Mouse (Mus musculus): ENCODE results near the gene Prmt8. TPM values are rescaled to one million over a fixed set of nuclear protein-coding genes. Genes with fewer than 3 reads are reported as not detected.

Gene Prmt8
- polyA plus RNA-seq, 1 experiment from 2014 or later, result not detected

DNA sequence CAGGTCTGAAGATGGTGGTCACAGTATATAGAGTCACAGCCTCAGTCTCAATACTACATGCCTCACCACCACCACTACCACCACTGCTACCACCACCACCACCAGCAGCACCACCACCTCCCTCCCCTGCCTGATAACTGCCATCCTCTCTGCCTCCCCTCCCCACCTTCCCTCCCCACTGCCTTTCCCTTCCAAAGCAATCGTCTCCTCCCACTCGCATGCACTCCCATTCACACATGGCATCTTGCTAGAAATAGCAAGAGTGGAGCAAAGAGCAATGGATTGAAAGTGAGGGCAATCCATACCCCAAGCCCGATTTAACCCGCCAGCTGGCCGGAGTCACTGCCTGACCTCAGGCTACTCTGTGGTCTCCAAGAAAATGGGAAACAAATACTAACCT lies 3.7 kb downstream of the Prmt8 start:
- 35% methylated on average over 5 of the region's 5 CpGs for WGBS (ENCODE audit: insufficient replicate concordance)
- no peak overlapping the region for H3K9ac ChIP-seq
- H3K36me3 ChIP-seq (replicated peaks), result no peaks in the 10 kb centered on the region
- H3K27ac ChIP-seq (replicated peaks), result no peak overlapping the region
- peaks cover 61% of the 10 kb centered on the region for H3K27me3 ChIP-seq
- no peaks in the 10 kb centered on the region for H3K9me3 ChIP-seq (replicated peaks)
- no peak for ATAC-seq (ENCODE audit: insufficient read depth)
- no peak overlapping the region for H3K4me3 ChIP-seq (replicated peaks)
- no peak overlapping the region for H3K4me2 ChIP-seq
- H3K4me1 ChIP-seq (replicated peaks), result no peaks in the 10 kb centered on the region

DNA sequence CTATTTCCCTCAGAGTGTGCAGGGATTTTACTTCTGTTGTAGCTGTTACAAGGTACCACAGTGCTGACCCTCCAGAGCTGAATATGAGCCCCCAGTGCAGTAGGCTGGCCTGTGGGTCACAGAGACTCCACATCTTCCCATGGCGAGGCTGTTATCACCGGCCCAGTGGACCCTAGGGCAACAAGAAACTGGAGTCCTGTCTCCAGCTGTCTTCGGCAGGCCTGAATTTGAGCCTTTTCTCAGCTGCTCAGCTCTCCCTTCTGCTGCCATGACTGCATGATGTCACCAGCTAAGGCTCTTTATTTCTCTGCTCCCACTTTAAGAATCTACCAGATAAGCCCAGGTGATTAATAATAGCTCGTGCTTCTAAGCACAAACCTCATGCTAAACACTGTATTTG lies 11.0 kb downstream of the Prmt8 start:
- Histone ChIP-seq H3K9ac (no peak overlapping the region), H3K4me2 (no peak overlapping the region), H3K27me3 (no peaks in the 10 kb centered on the region; the same call in 1 of the 2 replicates), H3K4me3 (replicated peaks) (no peak overlapping the region), H3K36me3 (replicated peaks) (no peaks in the 10 kb centered on the region), H3K27ac (replicated peaks) (no peak overlapping the region), H3K4me1 (replicated peaks) (no peaks in the 10 kb centered on the region), H3K9me3 (replicated peaks) (no peaks in the 10 kb centered on the region)
- ATAC-seq (ENCODE audit: insufficient read depth), result no peak
- 51% methylated on average over 4 of the region's 4 CpGs for WGBS (ENCODE audit: insufficient replicate concordance)

DNA sequence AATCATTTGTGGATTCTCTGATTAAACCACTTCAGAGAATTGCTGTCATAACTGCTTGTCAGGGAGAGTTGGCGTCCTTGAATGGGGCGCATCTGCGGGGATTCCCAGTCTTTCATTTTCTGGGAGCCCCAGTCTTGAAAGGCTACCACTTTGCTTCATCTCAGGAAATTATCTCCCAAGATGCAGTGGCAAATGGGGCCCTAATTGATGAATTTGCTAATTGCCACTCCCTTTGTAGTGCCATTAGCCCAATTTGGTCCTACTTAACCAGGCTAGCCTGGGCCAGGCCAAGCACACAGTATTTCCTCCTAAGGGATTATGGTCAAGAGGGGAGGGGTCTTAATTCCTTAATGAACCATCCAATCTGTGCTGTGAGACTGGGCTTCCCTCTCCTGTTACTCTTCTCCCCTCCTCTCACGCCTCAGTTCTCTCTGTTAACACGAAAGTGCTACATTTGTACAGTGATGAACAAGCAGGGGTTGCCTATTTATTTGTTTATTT lies 11.6 kb downstream of the Prmt8 start:
- Histone ChIP-seq H3K36me3 (replicated peaks) (no peaks in the 10 kb centered on the region), H3K4me1 (replicated peaks) (no peaks in the 10 kb centered on the region), H3K27me3 (no peaks in the 10 kb centered on the region; the same call in 1 of the 2 replicates), H3K4me3 (replicated peaks) (no peak overlapping the region), H3K9ac (no peak overlapping the region), H3K4me2 (no peak overlapping the region), H3K27ac (replicated peaks) (no peak overlapping the region), H3K9me3 (replicated peaks) (no peaks in the 10 kb centered on the region)
- ATAC-seq (ENCODE audit: insufficient read depth), result no peak
- WGBS (ENCODE audit: insufficient replicate concordance), result 66% methylated on average over 5 of the region's 5 CpGs

DNA sequence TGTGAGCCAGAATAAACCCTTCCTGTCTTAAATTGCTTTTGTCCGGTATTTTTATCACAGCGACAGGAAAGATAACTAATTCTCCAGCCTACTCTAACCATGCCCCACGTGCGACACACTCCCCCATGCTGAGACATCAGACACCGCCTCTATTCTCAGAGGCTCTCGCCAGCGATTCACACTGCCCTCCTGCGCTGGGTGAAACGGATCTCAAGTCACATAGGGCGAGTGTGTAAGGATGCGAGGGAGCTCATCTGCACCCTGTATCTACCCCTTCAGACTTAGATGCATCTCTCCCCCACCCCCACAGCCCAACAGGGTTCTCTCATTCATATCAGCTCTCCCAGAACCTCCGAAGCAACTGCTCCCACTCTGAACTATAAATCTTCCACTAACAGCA lies 12.4 kb downstream of the Prmt8 start:
- no peak overlapping the region for H3K9ac ChIP-seq
- no peaks in the 10 kb centered on the region for H3K9me3 ChIP-seq (replicated peaks)
- H3K36me3 ChIP-seq (replicated peaks), result no peaks in the 10 kb centered on the region
- H3K4me2 ChIP-seq, result no peak overlapping the region
- H3K27ac ChIP-seq (replicated peaks), result no peak overlapping the region
- no peaks in the 10 kb centered on the region; the same call in 1 of the 2 replicates for H3K27me3 ChIP-seq
- H3K4me1 ChIP-seq (replicated peaks), result no peaks in the 10 kb centered on the region
- no peak for ATAC-seq (ENCODE audit: insufficient read depth)
- H3K4me3 ChIP-seq (replicated peaks), result no peak overlapping the region
- 42% methylated on average over 12 of the region's 12 CpGs for WGBS (ENCODE audit: insufficient replicate concordance)

DNA sequence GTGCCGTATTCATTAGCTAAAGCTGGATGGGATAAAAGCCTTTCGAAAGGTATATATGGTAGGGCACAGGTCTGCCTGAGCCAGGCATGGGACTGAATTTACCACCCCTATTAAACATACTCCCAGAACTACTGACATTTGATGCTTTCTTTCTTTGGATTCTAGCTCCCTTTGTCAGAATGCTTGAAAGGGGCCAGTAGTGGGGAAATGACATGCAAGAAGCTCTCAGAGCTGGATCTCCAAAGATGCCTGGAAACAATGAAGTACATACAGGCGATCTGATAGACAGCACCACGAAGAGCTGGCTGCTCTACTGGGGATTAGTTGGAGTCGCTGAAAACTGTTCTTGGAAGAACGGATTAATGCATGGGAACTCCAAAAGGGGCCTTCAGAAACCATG lies 16.0 kb downstream of the Prmt8 start:
- no peak overlapping the region for H3K9ac ChIP-seq
- 63% methylated on average over 6 of the region's 6 CpGs for WGBS (ENCODE audit: insufficient replicate concordance)
- no peak overlapping the region for H3K27ac ChIP-seq (replicated peaks)
- H3K4me3 ChIP-seq (replicated peaks), result no peak overlapping the region
- H3K27me3 ChIP-seq, result no peaks in the 10 kb centered on the region
- no peaks in the 10 kb centered on the region for H3K36me3 ChIP-seq (replicated peaks)
- no peaks in the 10 kb centered on the region for H3K9me3 ChIP-seq (replicated peaks)
- no peak overlapping the region for H3K4me2 ChIP-seq
- no peak for ATAC-seq (ENCODE audit: insufficient read depth)
- no peaks in the 10 kb centered on the region for H3K4me1 ChIP-seq (replicated peaks)

DNA sequence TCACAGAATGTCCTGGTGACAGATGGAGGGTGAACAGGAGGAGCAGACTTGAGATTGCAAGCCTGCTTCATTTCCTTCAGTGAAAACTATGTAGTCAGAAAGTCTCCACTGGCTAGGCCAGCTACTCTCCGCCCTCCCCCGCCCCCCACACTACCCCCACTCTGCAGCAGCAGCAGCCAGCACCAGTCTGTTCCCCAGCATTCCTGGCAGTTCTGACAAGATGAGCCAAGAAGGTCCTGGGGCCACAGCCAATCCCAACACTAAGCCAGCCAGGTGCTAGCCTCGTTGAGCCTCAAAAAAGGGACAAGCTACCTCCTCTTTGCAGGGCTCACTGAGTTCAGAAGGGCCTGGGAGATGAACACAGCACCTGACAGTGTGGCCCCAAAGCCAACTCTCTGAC lies 16.6 kb downstream of the Prmt8 start:
- H3K4me3 ChIP-seq (replicated peaks), result no peak overlapping the region
- H3K9ac ChIP-seq, result no peak overlapping the region
- ATAC-seq (ENCODE audit: insufficient read depth), result no peak
- no peaks in the 10 kb centered on the region for H3K36me3 ChIP-seq (replicated peaks)
- no peak overlapping the region for H3K4me2 ChIP-seq
- no peaks in the 10 kb centered on the region for H3K9me3 ChIP-seq (replicated peaks)
- WGBS (ENCODE audit: insufficient replicate concordance), result 28% methylated on average over 3 of the region's 3 CpGs
- H3K27me3 ChIP-seq, result no peaks in the 10 kb centered on the region
- H3K4me1 ChIP-seq (replicated peaks), result no peaks in the 10 kb centered on the region
- no peak overlapping the region for H3K27ac ChIP-seq (replicated peaks)

DNA sequence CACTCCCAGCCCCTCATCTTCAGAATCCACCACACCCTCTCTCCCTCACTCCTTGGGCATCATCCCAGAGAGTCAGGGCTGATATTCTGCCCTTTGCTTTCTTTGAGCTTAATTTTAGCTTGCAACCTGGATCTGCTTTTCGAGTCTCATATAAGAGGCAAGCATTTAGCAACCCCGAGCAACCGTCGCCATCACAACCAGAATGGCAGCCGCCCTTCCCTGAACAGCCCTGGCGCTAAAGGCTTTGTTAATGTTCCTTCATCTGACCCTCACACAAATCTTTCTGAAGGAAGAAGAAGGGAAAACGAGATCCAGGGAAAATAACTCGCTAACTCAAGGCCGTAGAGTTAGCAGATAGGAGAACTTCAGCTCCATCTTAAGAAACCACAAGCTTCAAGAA lies 17.8 kb downstream of the Prmt8 start:
- Histone ChIP-seq H3K36me3 (replicated peaks) (no peaks in the 10 kb centered on the region), H3K4me2 (no peak overlapping the region), H3K27me3 (no peaks in the 10 kb centered on the region), H3K9ac (no peak overlapping the region), H3K4me3 (replicated peaks) (no peak overlapping the region), H3K9me3 (replicated peaks) (no peaks in the 10 kb centered on the region), H3K4me1 (replicated peaks) (no peaks in the 10 kb centered on the region), H3K27ac (replicated peaks) (no peak overlapping the region)
- no peak for ATAC-seq (ENCODE audit: insufficient read depth)
- WGBS (ENCODE audit: insufficient replicate concordance), result 78% methylated on average over 9 of the region's 9 CpGs

DNA sequence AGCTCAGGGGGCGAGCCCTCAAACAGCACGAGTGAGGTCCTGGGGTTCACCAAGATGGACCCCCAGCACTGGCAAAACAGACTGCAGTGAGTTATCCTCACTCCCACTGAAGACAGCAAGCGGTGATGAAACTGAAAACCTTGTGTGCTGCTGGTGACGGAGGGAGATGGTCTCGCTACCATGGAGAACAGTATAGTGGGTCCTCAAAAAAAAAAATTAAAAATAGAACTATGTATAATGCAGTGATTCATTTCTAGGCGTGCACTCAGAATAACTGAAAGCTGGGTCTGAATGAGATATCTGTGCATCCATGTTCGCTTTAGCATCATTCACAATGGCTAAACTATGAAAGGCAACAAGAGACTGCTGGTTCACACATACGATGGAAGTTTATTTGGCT lies 20.5 kb downstream of the Prmt8 start:
- Histone ChIP-seq H3K36me3 (replicated peaks) (no peaks in the 10 kb centered on the region), H3K4me3 (replicated peaks) (no peak overlapping the region), H3K4me2 (no peak overlapping the region), H3K27me3 (no peaks in the 10 kb centered on the region), H3K9ac (no peak overlapping the region), H3K4me1 (replicated peaks) (no peaks in the 10 kb centered on the region), H3K9me3 (replicated peaks) (no peaks in the 10 kb centered on the region), H3K27ac (replicated peaks) (no peak overlapping the region)
- ATAC-seq (ENCODE audit: insufficient read depth), result no peak
- WGBS (ENCODE audit: insufficient replicate concordance), result 54% methylated on average over 8 of the region's 8 CpGs

DNA sequence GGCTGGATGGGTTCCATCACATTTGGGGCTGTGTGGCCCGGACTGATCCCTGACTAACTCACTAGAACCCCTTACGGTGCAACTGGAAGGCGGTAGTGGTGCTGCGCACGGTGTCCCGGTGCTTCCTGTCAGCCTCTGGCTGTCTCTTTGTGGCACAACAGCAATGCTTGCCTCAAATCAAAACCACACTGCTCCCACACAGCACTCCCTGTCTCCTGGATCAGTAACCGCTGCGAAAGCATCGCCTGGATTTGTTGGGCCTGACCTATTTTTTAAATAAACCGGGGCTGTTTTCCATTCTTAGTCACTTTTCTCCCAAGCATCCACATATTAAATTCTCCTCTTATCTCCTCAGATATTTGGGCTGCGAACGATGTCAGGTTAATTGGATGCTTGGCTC lies 27.0 kb downstream of the Prmt8 start:
- Histone ChIP-seq H3K9me3 (replicated peaks) (no peaks in the 10 kb centered on the region), H3K27ac (replicated peaks) (no peak overlapping the region), H3K9ac (no peak overlapping the region), H3K27me3 (no peaks in the 10 kb centered on the region), H3K4me2 (no peak overlapping the region), H3K4me3 (replicated peaks) (no peak overlapping the region), H3K4me1 (replicated peaks) (no peaks in the 10 kb centered on the region), H3K36me3 (replicated peaks) (no peaks in the 10 kb centered on the region)
- no peak for ATAC-seq (ENCODE audit: insufficient read depth)
- 75% methylated on average over 12 of the region's 12 CpGs for WGBS (ENCODE audit: insufficient replicate concordance)

DNA sequence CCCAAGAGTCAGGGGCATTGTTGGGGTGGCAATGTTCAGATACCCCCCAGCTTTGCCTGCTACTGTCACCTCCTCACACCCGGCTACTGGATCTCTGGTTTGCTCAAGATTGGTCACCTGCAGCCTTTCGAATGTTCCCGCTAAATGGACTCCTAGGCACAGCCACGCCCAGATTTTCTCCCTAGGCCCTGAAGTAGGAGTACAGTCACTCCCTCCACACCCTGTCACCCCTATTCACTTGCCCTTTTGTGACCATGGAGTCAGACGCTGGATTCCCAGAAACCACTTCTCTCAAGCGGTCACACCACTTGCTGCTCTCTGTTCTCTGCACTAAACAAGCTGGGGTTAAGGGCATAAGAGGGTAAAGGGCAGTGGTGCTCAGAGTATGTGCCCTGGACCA lies 28.1 kb downstream of the Prmt8 start:
- Histone ChIP-seq H3K9ac (no peak overlapping the region), H3K36me3 (replicated peaks) (no peaks in the 10 kb centered on the region), H3K27ac (replicated peaks) (no peak overlapping the region), H3K4me2 (no peak overlapping the region), H3K27me3 (no peaks in the 10 kb centered on the region), H3K4me1 (replicated peaks) (no peaks in the 10 kb centered on the region), H3K9me3 (replicated peaks) (no peaks in the 10 kb centered on the region), H3K4me3 (replicated peaks) (no peak overlapping the region)
- WGBS (ENCODE audit: insufficient replicate concordance), result 72% methylated on average over 6 of the region's 6 CpGs
- ATAC-seq (ENCODE audit: insufficient read depth), result no peak

DNA sequence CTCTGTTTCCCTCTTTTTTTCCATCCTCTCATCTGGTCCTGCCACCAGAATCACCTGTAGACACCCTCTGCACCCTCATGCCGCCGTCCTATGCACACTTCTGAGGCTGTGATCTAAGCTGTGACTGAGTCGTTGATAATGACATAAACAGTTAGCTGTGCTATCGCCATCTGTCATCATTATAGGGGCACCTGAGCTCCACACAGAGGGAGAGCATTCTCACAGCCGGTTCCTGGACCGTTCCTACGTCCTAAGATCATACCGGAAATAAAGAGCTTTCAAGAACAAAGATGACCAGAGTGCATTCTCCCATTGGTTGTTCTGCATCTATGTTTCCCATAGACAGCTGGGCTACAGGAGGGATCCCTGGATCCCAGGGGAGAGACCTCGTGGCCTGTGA lies 28.6 kb downstream of the Prmt8 start:
- 58% methylated on average over 9 of the region's 9 CpGs for WGBS (ENCODE audit: insufficient replicate concordance)
- Histone ChIP-seq H3K9me3 (replicated peaks) (no peaks in the 10 kb centered on the region), H3K4me1 (replicated peaks) (no peaks in the 10 kb centered on the region), H3K36me3 (replicated peaks) (no peaks in the 10 kb centered on the region), H3K27me3 (no peaks in the 10 kb centered on the region), H3K4me2 (no peak overlapping the region), H3K9ac (no peak overlapping the region), H3K4me3 (replicated peaks) (no peak overlapping the region), H3K27ac (replicated peaks) (no peak overlapping the region)
- ATAC-seq (ENCODE audit: insufficient read depth), result no peak

DNA sequence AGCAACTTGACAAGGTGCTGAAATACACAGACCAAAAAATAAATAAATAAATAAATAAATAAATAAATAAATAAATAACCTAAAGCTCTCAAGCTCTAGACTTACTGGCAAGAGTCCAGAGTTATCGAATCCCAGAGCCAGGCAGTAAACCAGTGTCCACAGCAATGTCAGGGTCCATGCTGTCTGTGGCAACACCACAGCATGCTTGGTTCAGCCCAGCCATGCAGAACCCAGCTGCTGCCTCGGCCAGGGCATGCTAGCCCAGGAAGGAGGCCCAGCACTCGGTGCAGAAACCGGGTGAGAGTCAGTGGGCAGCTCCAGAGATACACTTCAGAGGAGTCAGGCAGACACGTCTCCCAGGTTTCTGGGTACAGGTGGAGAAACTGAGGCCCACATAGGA lies 29.4 kb downstream of the Prmt8 start:
- Histone ChIP-seq H3K4me1 (replicated peaks) (no peaks in the 10 kb centered on the region), H3K4me3 (replicated peaks) (no peak overlapping the region), H3K9ac (no peak overlapping the region), H3K4me2 (no peak overlapping the region), H3K9me3 (replicated peaks) (no peaks in the 10 kb centered on the region), H3K27ac (replicated peaks) (no peak overlapping the region), H3K27me3 (no peaks in the 10 kb centered on the region), H3K36me3 (replicated peaks) (no peaks in the 10 kb centered on the region)
- ATAC-seq (ENCODE audit: insufficient read depth), result no peak
- 68% methylated on average over 5 of the region's 5 CpGs for WGBS (ENCODE audit: insufficient replicate concordance)
